In the genomic region with DNA sequence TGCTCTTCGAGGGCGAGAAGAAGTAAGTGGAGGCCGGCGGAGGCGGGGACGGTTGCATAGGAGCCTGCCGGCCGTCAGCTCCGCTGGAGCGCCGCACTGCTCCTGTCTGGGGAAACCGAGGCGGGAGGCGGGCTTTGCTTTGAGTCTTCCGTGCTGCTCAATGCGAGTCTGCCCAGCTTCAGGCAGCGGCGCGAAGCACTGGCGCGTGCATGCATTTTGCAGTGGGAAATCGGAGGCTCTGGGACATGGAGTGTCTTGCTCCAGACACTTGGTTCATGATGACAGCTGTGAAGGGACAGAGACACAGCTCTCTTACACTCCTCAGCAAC, we compare ENCODE assay signal across 8 mouse cellular contexts. TPM values are rescaled to one million over a fixed set of nuclear protein-coding genes. Genes with fewer than 3 reads are reported as not detected.
A peak's percentile ranks its signal among the peaks of the same experiment; 100 is the strongest.
DNase-seq lines count a peak whose midpoint lies in the region; ATAC-seq and TF ChIP-seq lines count a peak whose summit lies in the region.

No protein-coding gene starts in this region.

- H3K4me1 ChIP-seq in kidney, embryonic 16.5 days (ENCODE audit: insufficient read depth, low read length) = peaks cover 20% of the 10 kb centered on the region
- H3K4me1 ChIP-seq in embryonic facial prominence, embryonic 10.5 days = peaks cover 26% of the 10 kb centered on the region
- peaks cover 15% of the 10 kb centered on the region for H3K4me1 ChIP-seq in intestine, embryonic 14.5 days (replicated peaks; ENCODE audit: control insufficient read depth, insufficient read depth, low read length)
- peaks cover 8% of the 10 kb centered on the region for H3K4me1 ChIP-seq in midbrain, postnatal 0 days (ENCODE audit: insufficient read depth, low read length)

- H3K9ac ChIP-seq in kidney, embryonic 16.5 days (replicated peaks; ENCODE audit: low read length) = peak overlapping the region; percentile 88
- H3K9ac ChIP-seq in intestine, embryonic 14.5 days (ENCODE audit: low read length) = peak overlapping the region; percentile 80
- peak overlapping the region; percentile 88 for H3K9ac ChIP-seq in midbrain, postnatal 0 days (replicated peaks; ENCODE audit: low read length, poor library complexity, severe bottlenecking)

- peaks cover 22% of the 10 kb centered on the region for H3K36me3 ChIP-seq in kidney, embryonic 16.5 days (ENCODE audit: insufficient read depth, low read length)
- H3K36me3 ChIP-seq in embryonic facial prominence, embryonic 10.5 days (replicated peaks) = peaks cover 44% of the 10 kb centered on the region
- peaks cover 22% of the 10 kb centered on the region for H3K36me3 ChIP-seq in intestine, embryonic 14.5 days (ENCODE audit: control insufficient read depth, insufficient read depth, low read length)
- peaks cover 16% of the 10 kb centered on the region for H3K36me3 ChIP-seq in midbrain, postnatal 0 days (ENCODE audit: insufficient read depth, low read length)

- H3K27ac ChIP-seq in kidney, embryonic 16.5 days (ENCODE audit: low read length) = 0 out of 2 replicates have a peak overlapping the region, but pooled peaks have one; percentile 58
- peak overlapping the region; percentile 92 for H3K27ac ChIP-seq in embryonic facial prominence, embryonic 10.5 days (replicated peaks)
- H3K27ac ChIP-seq in intestine, embryonic 14.5 days (ENCODE audit: low read depth) = 0 out of 2 replicates have a peak overlapping the region, but pooled peaks have one; percentile 36
- peak overlapping the region; percentile 81 for H3K27ac ChIP-seq in midbrain, postnatal 0 days (ENCODE audit: low read depth, low read length)

- no peak for TF ChIP-seq CTCF in midbrain, postnatal 0 days (IDR thresholded peaks at IDR 0.05)

- under 1% methylated on average over 22 of the region's 22 CpGs for WGBS in kidney, embryonic 16.5 days
- WGBS in embryonic facial prominence, embryonic 10.5 days = under 1% methylated on average over 22 of the region's 22 CpGs
- under 1% methylated on average over 22 of the region's 22 CpGs for WGBS in intestine, embryonic 14.5 days
- 0% methylated on average over 22 of the region's 22 CpGs for WGBS in midbrain, postnatal 0 days

- no peaks in the 10 kb centered on the region for H3K27me3 ChIP-seq in kidney, embryonic 16.5 days (ENCODE audit: insufficient read depth, low read length)
- H3K27me3 ChIP-seq in embryonic facial prominence, embryonic 10.5 days (replicated peaks; ENCODE audit: low read depth, poor library complexity, severe bottlenecking) = no peaks in the 10 kb centered on the region
- H3K27me3 ChIP-seq in intestine, embryonic 14.5 days (replicated peaks; ENCODE audit: control insufficient read depth, insufficient read depth, low read length) = no peaks in the 10 kb centered on the region
- H3K27me3 ChIP-seq in midbrain, postnatal 0 days (ENCODE audit: insufficient read depth, low read length) = no peaks in the 10 kb centered on the region

- peak overlapping the region; percentile 90 for H3K4me2 ChIP-seq in kidney, embryonic 16.5 days (replicated peaks; ENCODE audit: low read depth, low read length)
- H3K4me2 ChIP-seq in intestine, embryonic 14.5 days (ENCODE audit: low read length) = peak overlapping the region; percentile 97
- peak overlapping the region; percentile 72 for H3K4me2 ChIP-seq in midbrain, postnatal 0 days (ENCODE audit: low read depth, low read length, poor library complexity, severe bottlenecking)

- DNase-seq in kidney, postnatal 4 days = no peak
- DNase-seq in embryonic facial prominence, embryonic 10.5 days (ENCODE audit: low spot score) = no peak
- DNase-seq in intestine, embryonic 14.5 days (ENCODE audit: low spot score) = no peak
- DNase-seq in midbrain, postnatal 0 days (ENCODE audit: low spot score) = no peak
- no peak for DNase-seq in adipocyte (ENCODE audit: low spot score)
- DNase-seq in gastrocnemius, postnatal 25 days = no peak
- DNase-seq in retina, postnatal 1 day = no peak

- peak; percentile 62 for ATAC-seq in kidney, embryonic 16.5 days (ENCODE audit: low FRiP score, low TSS enrichment)
- peak; percentile 63 for ATAC-seq in intestine, embryonic 14.5 days (replicated peaks; ENCODE audit: low FRiP score, low TSS enrichment, low read depth)
- peak; percentile 62 for ATAC-seq in midbrain, postnatal 0 days (ENCODE audit: low FRiP score)

- H3K9me3 ChIP-seq in kidney, embryonic 16.5 days (ENCODE audit: low read length) = no peaks in the 10 kb centered on the region
- H3K9me3 ChIP-seq in embryonic facial prominence, embryonic 10.5 days = no peaks in the 10 kb centered on the region
- H3K9me3 ChIP-seq in intestine, embryonic 14.5 days (ENCODE audit: control insufficient read depth, low read length) = no peaks in the 10 kb centered on the region
- no peaks in the 10 kb centered on the region for H3K9me3 ChIP-seq in midbrain, postnatal 0 days (ENCODE audit: low read length)

- peak overlapping the region; percentile 99 for H3K4me3 ChIP-seq in kidney, embryonic 16.5 days (ENCODE audit: low read length)
- H3K4me3 ChIP-seq in embryonic facial prominence, embryonic 10.5 days = peak overlapping the region; percentile 98
- H3K4me3 ChIP-seq in intestine, embryonic 14.5 days (ENCODE audit: low read depth, low read length) = peak overlapping the region; percentile 98
- H3K4me3 ChIP-seq in midbrain, postnatal 0 days (ENCODE audit: low read depth, low read length) = peak overlapping the region; percentile 86

RNA-seq across cellular contexts. Expression of gene Polr2j, which starts 0.3 kb away (rescaled TPM):
- 243 and 245 TPM in 2 replicates for polyA plus RNA-seq in kidney, embryonic 16.5 days (2015; fragmentation: Nextera tagmentation; extraction: Ambion mirVana)
- 300 and 301 TPM in 2 replicates for polyA plus RNA-seq in embryonic facial prominence, embryonic 10.5 days (2016; fragmentation: Nextera tagmentation; extraction: Ambion mirVana)
- 269 and 270 TPM in 2 replicates for polyA plus RNA-seq in intestine, embryonic 14.5 days (2014; fragmentation: Nextera tagmentation; extraction: Ambion mirVana)
- total RNA-seq in midbrain, postnatal 0 days (2014; rRNA removed) = 129 and 142 TPM in 2 replicates
- polyA plus RNA-seq in midbrain, postnatal 0 days (2015; fragmentation: Nextera tagmentation; extraction: Ambion mirVana) = 230 and 237 TPM in 2 replicates
- 10 to 100 TPM; 55.1 to 58.7 TPM for total RNA-seq in gastrocnemius, postnatal 25 days (2021)

RNA-seq across cellular contexts. Expression of gene Lrwd1, which starts 19.1 kb away (rescaled TPM):
- 39.5 and 40.2 TPM in 2 replicates for polyA plus RNA-seq in kidney, embryonic 16.5 days (2015; fragmentation: Nextera tagmentation; extraction: Ambion mirVana)
- polyA plus RNA-seq in embryonic facial prominence, embryonic 10.5 days (2016; fragmentation: Nextera tagmentation; extraction: Ambion mirVana) = 59.7 and 62.4 TPM in 2 replicates
- polyA plus RNA-seq in intestine, embryonic 14.5 days (2014; fragmentation: Nextera tagmentation; extraction: Ambion mirVana) = 30.6 and 33.7 TPM in 2 replicates
- 25.4 and 33.2 TPM in 2 replicates for total RNA-seq in midbrain, postnatal 0 days (2014; rRNA removed)
- 16.3 and 16.5 TPM in 2 replicates for polyA plus RNA-seq in midbrain, postnatal 0 days (2015; fragmentation: Nextera tagmentation; extraction: Ambion mirVana)
- 1 to 10 TPM; 3.2 to 3.8 TPM for total RNA-seq in gastrocnemius, postnatal 25 days (2021)

RNA-seq across cellular contexts. Expression of gene Alkbh4, which starts 19.2 kb away (rescaled TPM):
- 19.3 and 20.2 TPM in 2 replicates for polyA plus RNA-seq in kidney, embryonic 16.5 days (2015; fragmentation: Nextera tagmentation; extraction: Ambion mirVana)
- 26.3 and 29.1 TPM in 2 replicates for polyA plus RNA-seq in embryonic facial prominence, embryonic 10.5 days (2016; fragmentation: Nextera tagmentation; extraction: Ambion mirVana)
- polyA plus RNA-seq in intestine, embryonic 14.5 days (2014; fragmentation: Nextera tagmentation; extraction: Ambion mirVana) = 13.4 and 16.4 TPM in 2 replicates
- total RNA-seq in midbrain, postnatal 0 days (2014; rRNA removed) = 16.7 and 21.2 TPM in 2 replicates
- 15.0 and 17.6 TPM in 2 replicates for polyA plus RNA-seq in midbrain, postnatal 0 days (2015; fragmentation: Nextera tagmentation; extraction: Ambion mirVana)
- 1 to 10 TPM; 3.9 to 4.4 TPM for total RNA-seq in gastrocnemius, postnatal 25 days (2021)

RNA-seq across cellular contexts. Expression of gene Rasa4, which starts 33.0 kb away (rescaled TPM):
- 15.9 and 18.5 TPM in 2 replicates for polyA plus RNA-seq in kidney, embryonic 16.5 days (2015; fragmentation: Nextera tagmentation; extraction: Ambion mirVana)
- polyA plus RNA-seq in embryonic facial prominence, embryonic 10.5 days (2016; fragmentation: Nextera tagmentation; extraction: Ambion mirVana) = 2.4 and 4.7 TPM in 2 replicates
- polyA plus RNA-seq in intestine, embryonic 14.5 days (2014; fragmentation: Nextera tagmentation; extraction: Ambion mirVana) = 22.6 and 26.1 TPM in 2 replicates
- 30.6 and 31.3 TPM in 2 replicates for total RNA-seq in midbrain, postnatal 0 days (2014; rRNA removed)
- 26.8 and 29.6 TPM in 2 replicates for polyA plus RNA-seq in midbrain, postnatal 0 days (2015; fragmentation: Nextera tagmentation; extraction: Ambion mirVana)
- 10 to 100 TPM; 23.6 to 26.4 TPM for total RNA-seq in gastrocnemius, postnatal 25 days (2021)

RNA-seq across cellular contexts. Expression of gene Orai2, which starts 53.8 kb away (rescaled TPM):
- 6.1 and 6.6 TPM in 2 replicates for polyA plus RNA-seq in kidney, embryonic 16.5 days (2015; fragmentation: Nextera tagmentation; extraction: Ambion mirVana)
- 7.4 and 8.2 TPM in 2 replicates for polyA plus RNA-seq in embryonic facial prominence, embryonic 10.5 days (2016; fragmentation: Nextera tagmentation; extraction: Ambion mirVana)
- polyA plus RNA-seq in intestine, embryonic 14.5 days (2014; fragmentation: Nextera tagmentation; extraction: Ambion mirVana) = 6.2 and 7.1 TPM in 2 replicates
- 108 and 136 TPM in 2 replicates for total RNA-seq in midbrain, postnatal 0 days (2014; rRNA removed)
- 68.8 and 70.8 TPM in 2 replicates for polyA plus RNA-seq in midbrain, postnatal 0 days (2015; fragmentation: Nextera tagmentation; extraction: Ambion mirVana)
- 1 to 10 TPM; 1.5 to 1.6 TPM for total RNA-seq in gastrocnemius, postnatal 25 days (2021)

Comparison
In these comparisons a context has a peak if more than half of its experiments do, and no peak if none do; other contexts are left out.
1. H3K27ac ChIP-seq: peak in every context shown above with its lines; median percentile 92 in embryonic facial prominence, embryonic 10.5 days; 81 in midbrain, postnatal 0 days; 58 in kidney, embryonic 16.5 days; 36 in intestine, embryonic 14.5 days.